Comparison of ENCODE assay signal across 8 mouse cellular contexts in the genomic region with DNA sequence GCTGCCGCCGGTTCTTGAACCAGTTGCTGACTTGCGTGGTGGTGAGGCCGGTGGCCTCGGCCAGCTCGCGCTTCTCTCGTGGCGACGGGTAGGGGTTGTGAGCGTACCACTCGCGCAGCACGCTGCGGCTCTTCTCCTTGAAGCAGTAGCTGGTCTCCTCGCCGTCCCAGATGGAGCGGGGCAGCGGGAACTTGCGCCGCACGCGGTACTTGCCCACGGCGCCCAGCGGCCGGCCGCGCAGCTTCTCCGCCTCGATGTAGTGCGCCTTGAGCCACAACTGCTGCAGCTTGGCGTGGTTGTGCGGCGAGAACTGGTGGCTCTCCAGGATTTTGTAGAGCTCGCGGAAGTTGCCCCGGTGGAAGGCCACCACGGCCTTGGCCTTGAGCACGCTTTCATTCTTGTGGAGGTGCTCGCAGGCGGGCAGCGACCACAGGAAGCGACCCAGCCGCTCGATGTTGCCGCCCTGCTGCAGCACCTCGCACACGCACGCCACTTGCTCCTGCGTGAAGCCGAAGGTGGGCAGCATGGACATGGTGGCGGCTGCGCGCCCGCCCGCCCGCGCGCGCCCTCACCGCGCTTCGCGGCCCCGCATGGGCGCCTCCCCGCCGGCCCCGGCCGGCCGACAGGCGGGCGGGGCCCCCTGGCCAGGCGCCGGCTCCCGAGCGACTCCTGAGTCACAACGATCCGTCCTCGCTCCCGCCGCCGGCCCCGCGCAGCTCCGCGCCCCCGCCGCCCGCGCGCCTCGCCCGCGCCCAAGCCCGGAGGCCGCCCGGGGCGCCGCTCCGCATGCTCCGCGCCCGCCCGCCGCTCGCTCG. TPM values are rescaled to one million over a fixed set of nuclear protein-coding genes. Genes with fewer than 3 reads are reported as not detected.
A peak's percentile ranks its signal among the peaks of the same experiment; 100 is the strongest.
DNase-seq lines count a peak whose midpoint lies in the region; ATAC-seq lines count a peak whose summit lies in the region.

No protein-coding gene starts in this region.

- DNase-seq in adrenal gland, adult (ENCODE audit: inconsistent age in 2 of 2, low spot score in 1 of 2), result peak; percentile 31 to 75
- DNase-seq in adrenal gland, postnatal 4 days (ENCODE audit: low spot score in 2 of 2), result no peak
- peak; percentile 52 for DNase-seq in R1 (ENCODE audit: low read depth, low spot score)
- DNase-seq in kidney, postnatal 4 days, result peak; percentile 50 to 65
- no peak for DNase-seq in right cerebral cortex, postnatal 14 days
- no peak for DNase-seq in layer of hippocampus, adult 18-20 months (ENCODE audit: low spot score in 2 of 2)

- peaks cover 89% of the 10 kb centered on the region for H3K27me3 ChIP-seq in forebrain, embryonic 15.5 days
- peaks cover 92% of the 10 kb centered on the region for H3K27me3 ChIP-seq in neural tube, embryonic 15.5 days (replicated peaks)

- no peaks in the 10 kb centered on the region for H3K36me3 ChIP-seq in forebrain, embryonic 15.5 days
- H3K36me3 ChIP-seq in neural tube, embryonic 15.5 days, result no peaks in the 10 kb centered on the region

- no peak overlapping the region for H3K27ac ChIP-seq in forebrain, embryonic 15.5 days (replicated peaks)
- no peak overlapping the region for H3K27ac ChIP-seq in neural tube, embryonic 15.5 days (replicated peaks)

- H3K4me3 ChIP-seq in forebrain, embryonic 15.5 days, result peak overlapping the region; percentile 40
- H3K4me3 ChIP-seq in neural tube, embryonic 15.5 days (replicated peaks), result peak overlapping the region; percentile 31

- no peaks in the 10 kb centered on the region for H3K9me3 ChIP-seq in forebrain, embryonic 15.5 days
- H3K9me3 ChIP-seq in neural tube, embryonic 15.5 days (replicated peaks), result no peaks in the 10 kb centered on the region

- WGBS in forebrain, embryonic 15.5 days, result under 1% methylated on average over 101 of the region's 109 CpGs
- 1% methylated on average over 60 of the region's 109 CpGs for WGBS in neural tube, embryonic 15.5 days

- H3K4me1 ChIP-seq in forebrain, embryonic 15.5 days, result peaks cover 24% of the 10 kb centered on the region
- H3K4me1 ChIP-seq in neural tube, embryonic 15.5 days, result peaks cover 26% of the 10 kb centered on the region

- no peak; the same call in none of the 2 replicates for ATAC-seq in forebrain, embryonic 15.5 days (replicated peaks)
- ATAC-seq in neural tube, embryonic 15.5 days (ENCODE audit: low FRiP score), result no peak

- H3K4me2 ChIP-seq in forebrain, embryonic 15.5 days (replicated peaks), result peak overlapping the region; percentile 67
- H3K4me2 ChIP-seq in neural tube, embryonic 15.5 days, result peak overlapping the region; percentile 70

- no peak overlapping the region for H3K9ac ChIP-seq in forebrain, embryonic 15.5 days (replicated peaks)
- no peak overlapping the region; the same call in 1 of the 2 replicates for H3K9ac ChIP-seq in neural tube, embryonic 15.5 days (replicated peaks)

RNA-seq across cellular contexts. Expression of a gene that starts 0.4 kb away (rescaled TPM):
- total RNA-seq in adrenal gland, postnatal 4 days (2021), result under 1 TPM; 0.28 to 0.50 TPM
- polyA plus RNA-seq in forebrain, embryonic 15.5 days (2015; fragmentation: Nextera tagmentation; extraction: Ambion mirVana), result 0.08 and 0.49 TPM in 2 replicates
- polyA plus RNA-seq in neural tube, embryonic 15.5 days (2015; fragmentation: Nextera tagmentation; extraction: Ambion mirVana), result 1.3 TPM in 1 of 2 replicates, not detected in the other
- total RNA-seq in layer of hippocampus, adult 18-20 months (2021), result under 1 TPM; 0.17 to 0.30 TPM

Comparison
In these comparisons a context has a peak if more than half of its experiments do, and no peak if none do; other contexts are left out.
1. DNase-seq: peak in adrenal gland, adult (2 of 2), R1 (single experiment) and kidney, postnatal 4 days (2 of 2); none in adrenal gland, postnatal 4 days (0 of 2), right cerebral cortex, postnatal 14 days (single experiment) and layer of hippocampus, adult 18-20 months (0 of 2).